Mouse (Mus musculus): Measurements from ENCODE around the gene Hs3st3b1.

GRCm38 (mm10) chr11:63956748-63957147, 34.7 kb upstream of the Hs3st3b1 start:
- no peak for TF ChIP-seq CTCF (IDR thresholded peaks at IDR 0.05; ENCODE audit: low read depth, low read length)
- TF ChIP-seq POLR2A (IDR thresholded peaks at IDR 0.05; ENCODE audit: borderline replicate concordance, low read depth, low read length), result no peak

Data from bone marrow macrophage, adult 2 months (primary cell).